Mouse (Mus musculus) stomach, embryonic 15.5 days (tissue): ENCODE measurements at regions not wholly inside any gene's neighbourhood (a gene's known extent, or its start where the extent isn't known, plus 50 kb on each side); places are given as distances from the start of the nearest gene placed in this dataset.

ENCODE experiments used
- ATAC-seq: fragments of 200-750 bp; cut with Nextera tagmentation; 2 replicates; pipeline ENCODE4 v1.8.0; 2017; ENCODE audit warnings: low read depth, moderate number of reproducible peaks, moderate TSS enrichment; ENCODE audit not compliant: insufficient read depth, low FRiP score
- H3K27ac ChIP-seq: fragments of 300-500 bp; sonication (generic); 2 replicates; pipeline ENCODE4 v1.5.1; 2015; ENCODE audit warnings: mild to moderate bottlenecking, inconsistent platforms
- H3K27me3 ChIP-seq: fragments of 300-500 bp; sonication (generic); replicated peaks from 2 replicates; pipeline ENCODE4 v1.6.1; 2015; ENCODE audit warnings: inconsistent platforms
- H3K36me3 ChIP-seq: fragments of 300-500 bp; sonication (generic); 2 replicates; pipeline ENCODE4 v1.6.1; 2015; ENCODE audit warnings: inconsistent platforms
- H3K4me1 ChIP-seq: fragments of 300-500 bp; sonication (generic); 2 replicates; pipeline ENCODE4 v1.6.1; 2015; ENCODE audit warnings: inconsistent platforms
- H3K4me2 ChIP-seq: fragments of 300-500 bp; sonication (generic); 2 replicates; pipeline ENCODE4 v1.6.1; 2015; ENCODE audit warnings: mild to moderate bottlenecking, inconsistent platforms
- H3K4me3 ChIP-seq: fragments of 300-500 bp; sonication (generic); replicated peaks from 2 replicates; pipeline ENCODE4 v1.5.1; 2015; ENCODE audit warnings: inconsistent platforms
- H3K9ac ChIP-seq: fragments of 300-500 bp; sonication (generic); 2 replicates; pipeline ENCODE4 v1.6.1; 2015; ENCODE audit warnings: inconsistent platforms
- H3K9me3 ChIP-seq: fragments of 300-500 bp; sonication (generic); 2 replicates; pipeline ENCODE4 v1.6.1; 2016; ENCODE audit warnings: inconsistent platforms
- WGBS: fragments of 180-500 bp; shearing (Covaris S2); methylation state at CpG from one replicate; pipeline ENCODE4 v1.1.7; 2015; 5-methylcytosine and 5-hydroxymethylcytosine counted together

GRCm38 (mm10) chrX:103904038-103904696 lies 76.9 kb downstream of the Rlim start:
- Histone ChIP-seq H3K36me3 (no peaks in the 10 kb centered on the region), H3K4me2 (no peak overlapping the region), H3K9me3 (no peaks in the 10 kb centered on the region), H3K27me3 (0 out of 2 replicates have a peak, but pooled peaks cover 3% of the 10 kb centered on the region), H3K27ac (no peak overlapping the region), H3K9ac (no peak overlapping the region), H3K4me3 (no peak overlapping the region), H3K4me1 (no peaks in the 10 kb centered on the region)
- WGBS: 62% methylated on average over 5 of the region's 5 CpGs
- ATAC-seq: no peak

- Histone ChIP-seq H3K9me3 (no peaks in the 10 kb centered on the region), H3K4me1 (no peaks in the 10 kb centered on the region), H3K36me3 (no peaks in the 10 kb centered on the region), H3K4me2 (peak overlapping the region; percentile 27; the same call in 1 of the 2 replicates), H3K9ac (no peak overlapping the region), H3K27ac (no peak overlapping the region), H3K27me3 (0 out of 2 replicates have a peak, but pooled peaks cover 9% of the 10 kb centered on the region), H3K4me3 (no peak overlapping the region)
- 30% methylated on average over 24 of the region's 24 CpGs for WGBS
- no peak for ATAC-seq
Observed at GRCm38 (mm10) chrX:103879329-103879935, 57.6 kb upstream of the Slc16a2 start.
